Mouse (Mus musculus): ENCODE measurements around the gene Fgd6. TPM values are rescaled to one million over a fixed set of nuclear protein-coding genes. Genes with fewer than 3 reads are reported as not detected.

Gene Fgd6
- polyA plus RNA-seq, 1 experiment from 2014 or later, result 3.0 TPM

- H3K4me3 ChIP-seq (replicated peaks), result no peak overlapping the region
- H3K4me1 ChIP-seq, result peaks cover 5% of the 10 kb centered on the region; the same call in 1 of the 2 replicates
- ATAC-seq (replicated peaks; ENCODE audit: low FRiP score), result no peak
- peaks cover 36% of the 10 kb centered on the region for H3K36me3 ChIP-seq
- H3K4me2 ChIP-seq, result no peak overlapping the region
- H3K27ac ChIP-seq, result no peak overlapping the region
- WGBS, result 75% methylated on average over 5 of the region's 5 CpGs
- no peaks in the 10 kb centered on the region for H3K27me3 ChIP-seq
- no peaks in the 10 kb centered on the region for H3K9me3 ChIP-seq (replicated peaks)
- no peak overlapping the region for H3K9ac ChIP-seq
Observed at GRCm38 (mm10) chr10:94124376-94124775, 88.6 kb downstream of the Fgd6 start.

DNA sequence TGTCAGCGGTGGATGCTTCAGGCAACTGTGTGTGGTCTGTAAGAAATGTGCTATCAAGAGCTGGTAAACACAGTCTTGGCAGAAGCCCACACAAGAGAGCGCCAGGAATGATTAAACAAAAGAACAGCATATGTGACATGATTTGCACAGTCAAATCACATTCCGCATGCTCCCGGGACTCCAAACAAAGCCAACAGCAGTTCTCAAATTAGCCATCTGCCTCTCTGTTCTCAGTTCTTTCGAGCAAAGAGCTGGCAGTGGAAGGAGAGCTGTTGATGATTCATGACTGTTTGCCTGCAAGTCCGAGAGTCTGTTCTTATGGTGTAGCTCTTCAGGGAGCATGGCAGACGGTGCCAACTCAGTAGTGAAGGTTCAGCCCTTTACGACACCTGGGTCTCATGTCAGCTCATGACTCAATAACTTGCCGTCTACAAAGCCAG is 93.9 kb downstream of the Fgd6 start:
- 0 out of 2 replicates have a peak overlapping the region, but pooled peaks have one; percentile 66 for H3K27ac ChIP-seq

DNA sequence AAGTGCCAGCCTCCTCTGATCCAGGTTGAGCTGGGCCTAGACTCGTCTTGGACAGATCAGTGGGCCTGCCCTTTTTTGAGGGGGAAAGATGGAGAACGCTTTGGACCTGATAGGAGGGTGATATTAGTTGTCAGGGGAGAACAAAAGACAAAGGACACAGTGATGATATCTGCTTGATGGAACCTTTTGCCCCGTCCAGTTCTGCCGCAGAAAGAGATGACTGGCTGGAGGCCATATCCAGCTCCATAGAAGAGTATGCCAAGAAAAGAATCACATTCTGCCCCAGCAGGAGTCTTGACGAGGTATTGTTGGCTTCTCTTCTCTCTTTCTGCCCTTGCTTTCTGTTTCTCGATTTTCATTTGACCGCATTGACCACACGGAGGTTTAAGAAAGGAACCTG is 97.3 kb downstream of the Fgd6 start:
- Histone ChIP-seq H3K4me2 (no peak overlapping the region), H3K9me3 (replicated peaks) (no peaks in the 10 kb centered on the region), H3K36me3 (peaks cover 9% of the 10 kb centered on the region; the same call in 1 of the 2 replicates), H3K4me3 (replicated peaks) (no peak overlapping the region), H3K4me1 (peaks cover 8% of the 10 kb centered on the region; the same call in 1 of the 2 replicates), H3K27ac (no peak overlapping the region), H3K27me3 (no peaks in the 10 kb centered on the region), H3K9ac (no peak overlapping the region)
- no peak for ATAC-seq (replicated peaks; ENCODE audit: low FRiP score)
- 86% methylated on average over 8 of the region's 8 CpGs for WGBS

More for the DNA sequence above, 93.9 kb downstream of the Fgd6 start:
- no peaks in the 10 kb centered on the region for H3K9me3 ChIP-seq (replicated peaks)
- H3K36me3 ChIP-seq, result peaks cover 15% of the 10 kb centered on the region; the same call in 1 of the 2 replicates
- peaks cover 8% of the 10 kb centered on the region; the same call in 1 of the 2 replicates for H3K4me1 ChIP-seq
- ATAC-seq (replicated peaks; ENCODE audit: low FRiP score), result peak; percentile 25; the same call in 1 of the 2 replicates
- no peak overlapping the region for H3K4me2 ChIP-seq
- H3K4me3 ChIP-seq (replicated peaks), result no peak overlapping the region
- H3K9ac ChIP-seq, result no peak overlapping the region
- H3K27me3 ChIP-seq, result no peaks in the 10 kb centered on the region
- 54% methylated on average over 9 of the region's 9 CpGs for whole genome bisulfite sequencing

- peaks cover 9% of the 10 kb centered on the region; the same call in 1 of the 2 replicates for H3K36me3 ChIP-seq
- H3K9me3 ChIP-seq (replicated peaks), result no peaks in the 10 kb centered on the region
- ATAC-seq (replicated peaks; ENCODE audit: low FRiP score), result no peak
- H3K4me2 ChIP-seq, result no peak overlapping the region
- peaks cover 8% of the 10 kb centered on the region; the same call in 1 of the 2 replicates for H3K4me1 ChIP-seq
- H3K27ac ChIP-seq, result no peak overlapping the region
- no peak overlapping the region for H3K4me3 ChIP-seq (replicated peaks)
- no peaks in the 10 kb centered on the region for H3K27me3 ChIP-seq
- WGBS, result 90% methylated on average over 7 of the region's 7 CpGs
- H3K9ac ChIP-seq, result no peak overlapping the region
Observed at GRCm38 (mm10) chr10:94133674-94134073, 97.9 kb downstream of the Fgd6 start.

DNA sequence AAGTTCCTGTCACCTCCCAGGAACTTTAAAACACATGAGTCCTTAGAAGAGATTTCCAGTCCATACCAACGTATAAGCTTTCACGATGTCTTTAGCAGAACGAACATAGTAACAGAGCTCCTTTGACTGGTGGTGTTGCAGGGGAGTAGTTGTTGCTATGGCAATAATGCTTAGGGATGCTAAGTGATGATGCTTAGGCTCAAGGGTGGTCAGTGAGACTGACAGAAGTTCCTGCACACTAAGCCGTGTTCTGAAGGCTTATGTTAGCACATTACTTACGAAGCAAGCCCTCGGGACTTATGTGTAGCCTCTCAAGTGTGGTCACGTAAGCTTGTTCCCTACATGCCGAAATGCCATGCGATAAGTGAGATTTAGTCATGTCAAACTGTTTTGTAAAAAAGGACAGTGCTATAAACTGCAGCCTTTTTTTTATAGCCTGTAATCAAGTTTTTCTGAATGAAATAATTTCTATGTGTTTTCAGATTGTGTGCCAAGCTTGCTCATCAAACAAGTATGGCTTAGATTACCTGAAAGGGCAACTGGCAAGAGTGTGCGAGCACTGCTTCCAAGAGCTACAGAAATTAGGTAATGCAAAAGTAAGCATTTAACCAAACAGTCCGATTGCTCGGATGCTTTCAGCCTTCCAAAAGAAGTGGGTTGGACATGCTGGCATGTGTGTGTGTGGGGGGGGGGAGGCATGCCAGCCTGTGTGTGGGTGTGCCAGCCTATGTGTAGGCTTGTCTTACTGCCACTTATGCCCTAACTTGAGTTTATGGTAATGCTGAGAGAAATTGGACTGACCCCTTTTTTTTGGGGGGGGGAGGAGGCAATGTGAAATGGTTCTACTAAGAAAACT is 99.0 kb downstream of the Fgd6 start:
- Histone ChIP-seq H3K9me3 (replicated peaks) (no peaks in the 10 kb centered on the region), H3K27ac (no peak overlapping the region), H3K9ac (no peak overlapping the region), H3K36me3 (peaks cover 10% of the 10 kb centered on the region), H3K4me2 (no peak overlapping the region), H3K4me3 (replicated peaks) (no peak overlapping the region), H3K4me1 (0 out of 2 replicates have a peak, but pooled peaks cover 3% of the 10 kb centered on the region), H3K27me3 (no peaks in the 10 kb centered on the region)
- WGBS, result 87% methylated on average over 12 of the region's 12 CpGs
- ATAC-seq (replicated peaks; ENCODE audit: low FRiP score), result no peak

DNA sequence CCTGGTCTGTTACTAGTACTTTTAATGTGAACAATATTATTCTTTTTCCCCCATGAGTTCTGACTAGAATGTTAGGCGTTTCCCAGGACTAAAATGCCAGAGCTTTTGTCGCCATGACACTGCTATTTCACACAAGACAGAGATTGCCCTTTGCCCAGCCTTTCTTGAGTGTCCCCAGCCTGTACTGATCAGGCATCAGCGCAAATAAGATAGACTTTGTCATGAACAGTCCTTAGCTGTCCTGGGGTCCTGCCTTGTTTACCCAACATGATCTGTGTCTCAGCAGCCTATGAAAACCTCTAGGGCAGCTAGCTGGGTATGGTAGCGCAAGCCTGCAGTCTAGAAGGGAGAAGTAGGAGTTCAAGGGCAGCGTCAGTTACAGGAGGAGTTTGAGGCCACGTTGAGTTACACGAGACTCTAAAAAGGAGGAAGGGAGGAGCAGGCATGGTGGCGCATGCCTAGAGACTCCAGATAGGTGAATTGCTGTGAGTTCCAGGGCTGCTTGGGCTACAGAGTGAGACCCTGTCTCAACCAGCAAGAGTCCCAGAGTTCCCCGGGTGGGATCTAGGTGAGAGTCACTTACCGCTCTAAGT is 103.2 kb downstream of the Fgd6 start:
- no peak overlapping the region for H3K27ac ChIP-seq
- no peak overlapping the region for H3K4me2 ChIP-seq
- ATAC-seq (replicated peaks; ENCODE audit: low FRiP score), result no peak
- 88% methylated on average over 10 of the region's 10 CpGs for WGBS
- no peaks in the 10 kb centered on the region for H3K9me3 ChIP-seq (replicated peaks)
- no peaks in the 10 kb centered on the region for H3K27me3 ChIP-seq
- H3K4me1 ChIP-seq, result 0 out of 2 replicates have a peak, but pooled peaks cover 2% of the 10 kb centered on the region
- no peak overlapping the region for H3K9ac ChIP-seq
- H3K36me3 ChIP-seq, result peaks cover 17% of the 10 kb centered on the region
- no peak overlapping the region for H3K4me3 ChIP-seq (replicated peaks)

- Histone ChIP-seq H3K9me3 (replicated peaks) (no peaks in the 10 kb centered on the region), H3K36me3 (peaks cover 17% of the 10 kb centered on the region), H3K9ac (no peak overlapping the region), H3K4me3 (replicated peaks) (no peak overlapping the region), H3K4me1 (0 out of 2 replicates have a peak, but pooled peaks cover 2% of the 10 kb centered on the region), H3K4me2 (no peak overlapping the region), H3K27ac (no peak overlapping the region), H3K27me3 (no peaks in the 10 kb centered on the region)
- no peak for ATAC-seq (replicated peaks; ENCODE audit: low FRiP score)
- 86% methylated on average over 3 of the region's 3 CpGs for WGBS
Observed at GRCm38 (mm10) chr10:94140227-94140931, 104.6 kb downstream of the Fgd6 start.

GRCm38 (mm10) chr10:94142427-94142826 is 106.6 kb downstream of the Fgd6 start:
- Histone ChIP-seq H3K4me1 (peaks cover 6% of the 10 kb centered on the region; the same call in 1 of the 2 replicates), H3K9me3 (replicated peaks) (no peaks in the 10 kb centered on the region), H3K9ac (no peak overlapping the region), H3K27me3 (no peaks in the 10 kb centered on the region), H3K4me2 (no peak overlapping the region), H3K27ac (no peak overlapping the region), H3K4me3 (replicated peaks) (no peak overlapping the region), H3K36me3 (peaks cover 14% of the 10 kb centered on the region)
- no peak for ATAC-seq (replicated peaks; ENCODE audit: low FRiP score)
- 79% methylated on average over 3 of the region's 3 CpGs for WGBS

DNA sequence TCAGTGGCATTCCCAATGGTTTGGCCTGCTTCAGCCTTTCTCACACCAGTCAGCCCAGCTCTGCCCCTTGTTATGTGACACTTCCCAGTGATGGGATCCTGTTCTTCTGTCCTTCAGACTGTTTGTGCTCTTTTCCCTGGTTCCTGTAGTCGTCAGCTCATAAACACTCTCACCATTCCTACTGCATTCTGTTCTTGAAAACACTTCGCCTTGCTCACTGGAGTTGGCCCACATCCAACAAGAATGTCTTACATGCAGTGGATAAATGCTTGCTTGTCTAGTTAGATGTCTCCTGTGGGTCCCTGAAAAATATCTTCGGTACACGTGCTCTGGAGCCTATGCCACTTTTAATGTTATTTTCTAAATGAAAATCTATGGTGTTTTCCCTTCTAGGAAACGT is 108.8 kb downstream of the Fgd6 start:
- Histone ChIP-seq H3K9me3 (replicated peaks) (no peaks in the 10 kb centered on the region), H3K4me3 (replicated peaks) (no peak overlapping the region), H3K4me1 (peaks cover 17% of the 10 kb centered on the region), H3K36me3 (peaks cover 9% of the 10 kb centered on the region), H3K9ac (no peak overlapping the region), H3K27me3 (no peaks in the 10 kb centered on the region), H3K4me2 (no peak overlapping the region), H3K27ac (no peak overlapping the region)
- 68% methylated on average over 5 of the region's 5 CpGs for WGBS
- no peak for ATAC-seq (replicated peaks; ENCODE audit: low FRiP score)

- WGBS, result 9% methylated on average over 8 of the region's 8 CpGs
Observed at GRCm38 (mm10) chr10:94147391-94147755, 111.6 kb downstream of the Fgd6 start.

DNA sequence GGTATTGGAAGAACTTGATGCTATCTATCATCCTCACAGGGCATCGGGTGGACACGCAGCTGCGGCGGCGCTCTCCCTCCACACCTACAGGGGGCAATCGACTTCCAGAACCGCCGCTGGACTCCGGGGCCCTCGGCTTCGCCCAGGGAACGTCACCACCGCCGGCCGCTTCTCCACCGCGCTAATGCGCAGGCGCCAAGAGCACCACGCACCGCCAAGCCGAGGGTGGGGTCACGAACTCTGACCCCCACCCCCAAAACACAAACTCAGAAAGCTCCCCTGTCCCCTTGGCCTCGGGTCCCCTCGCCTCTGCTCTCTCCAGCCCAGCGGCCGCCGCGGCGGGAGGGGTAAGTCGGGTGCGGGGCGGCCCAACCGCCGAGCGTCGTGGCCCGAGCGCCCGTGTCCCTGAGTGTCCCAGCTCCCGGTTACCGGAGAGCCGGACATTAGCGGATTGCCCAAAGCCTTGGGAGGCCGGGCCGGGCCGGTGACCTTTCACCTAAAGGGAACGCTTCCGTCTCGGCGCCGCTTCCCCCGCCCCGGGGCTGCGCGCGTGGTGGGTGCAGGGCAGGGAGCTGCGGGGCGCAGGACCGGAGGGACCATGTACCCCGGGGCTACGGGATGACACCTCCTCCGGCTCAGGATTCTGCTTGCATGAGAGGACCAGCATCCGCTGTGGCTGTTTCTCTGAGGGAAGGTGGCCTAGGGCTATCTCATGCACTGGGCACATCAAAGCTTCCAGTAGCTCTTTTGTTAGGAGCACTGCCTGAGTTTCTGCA is 112.1 kb downstream of the Fgd6 start, which contains the start of gene Nr2c1:
Gene Nr2c1 (plus strand): TSS at position 268 of the 776 bp plus-strand sequence.
- no peaks in the 10 kb centered on the region for H3K9me3 ChIP-seq (replicated peaks)
- H3K27ac ChIP-seq, result peak within 1 kb of the TSS; percentile 95
- H3K4me1 ChIP-seq, result peaks cover 23% of the 10 kb centered on the region
- peak within 1 kb of the TSS; percentile 85 for H3K4me3 ChIP-seq (replicated peaks)
- under 1% methylated on average over 64 of the region's 64 CpGs for WGBS
- peak within 1 kb of the TSS; percentile 76 for H3K9ac ChIP-seq
- peak; percentile 94 for ATAC-seq (replicated peaks; ENCODE audit: low FRiP score)
- H3K4me2 ChIP-seq, result peak within 1 kb of the TSS; percentile 64
- H3K36me3 ChIP-seq, result no peaks in the 10 kb centered on the region
- H3K27me3 ChIP-seq, result no peaks in the 10 kb centered on the region

More at GRCm38 (mm10) chr10:94147391-94147755, 111.6 kb downstream of the Fgd6 start:
- H3K27me3 ChIP-seq, result no peaks in the 10 kb centered on the region
- H3K36me3 ChIP-seq, result no peaks in the 10 kb centered on the region
- peak overlapping the region; percentile 95 for H3K27ac ChIP-seq
- ATAC-seq (replicated peaks; ENCODE audit: low FRiP score), result no peak
- H3K4me3 ChIP-seq (replicated peaks), result peak overlapping the region; percentile 85
- H3K4me2 ChIP-seq, result peak overlapping the region; percentile 64
- H3K9me3 ChIP-seq (replicated peaks), result no peaks in the 10 kb centered on the region
- H3K9ac ChIP-seq, result peak overlapping the region; percentile 76
- peaks cover 23% of the 10 kb centered on the region for H3K4me1 ChIP-seq
